In genomic region chr9:21988421-21989101, GRCm38 (mm10) we compare ENCODE assay signal across 8 mouse cellular contexts. TPM values are rescaled to one million over a fixed set of nuclear protein-coding genes. Genes with fewer than 3 reads are reported as not detected.
A peak's percentile ranks its signal among the peaks of the same experiment; 100 is the strongest.
DNase-seq lines count a peak whose midpoint lies in the region; ATAC-seq and TF ChIP-seq lines count a peak whose summit lies in the region.

No protein-coding gene starts in this region.

- ATAC-seq in embryonic facial prominence, embryonic 15.5 days (ENCODE audit: insufficient number of reproducible peaks, low FRiP score, low TSS enrichment, low read depth), result no peak
- ATAC-seq in stomach, embryonic 15.5 days (ENCODE audit: insufficient read depth, low FRiP score, low read depth), result peak; percentile 61

- H3K27me3 ChIP-seq in embryonic facial prominence, embryonic 15.5 days, result peaks cover 80% of the 10 kb centered on the region
- H3K27me3 ChIP-seq in stomach, embryonic 15.5 days (replicated peaks), result peaks cover 60% of the 10 kb centered on the region

- intact Hi-C loops in gastrocnemius, adult 2 months (cut with DNase I), result no loop called here
- intact Hi-C loops in gastrocnemius, postnatal 36 days (cut with DNase I), result no loop called here

- H3K36me3 ChIP-seq in embryonic facial prominence, embryonic 15.5 days, result no peaks in the 10 kb centered on the region
- no peaks in the 10 kb centered on the region for H3K36me3 ChIP-seq in stomach, embryonic 15.5 days

- TF ChIP-seq CTCF in gastrocnemius, adult 2 months (IDR thresholded peaks at IDR 0.05), result no peak

- H3K9me3 ChIP-seq in embryonic facial prominence, embryonic 15.5 days (replicated peaks), result no peaks in the 10 kb centered on the region
- H3K9me3 ChIP-seq in stomach, embryonic 15.5 days, result no peaks in the 10 kb centered on the region

- no peak overlapping the region for H3K27ac ChIP-seq in gastrocnemius, adult 2 months
- H3K27ac ChIP-seq in embryonic facial prominence, embryonic 15.5 days (replicated peaks), result no peak overlapping the region
- H3K27ac ChIP-seq in stomach, embryonic 15.5 days, result no peak overlapping the region

- WGBS in embryonic facial prominence, embryonic 15.5 days, result 1% methylated on average over 32 of the region's 32 CpGs
- WGBS in stomach, embryonic 15.5 days, result under 1% methylated on average over 32 of the region's 32 CpGs

- peak overlapping the region; percentile 61 for H3K4me2 ChIP-seq in embryonic facial prominence, embryonic 15.5 days (replicated peaks)
- peak overlapping the region; percentile 90 for H3K4me2 ChIP-seq in stomach, embryonic 15.5 days

- 0 out of 2 replicates have a peak overlapping the region, but pooled peaks have one; percentile 16 for H3K9ac ChIP-seq in embryonic facial prominence, embryonic 15.5 days
- H3K9ac ChIP-seq in stomach, embryonic 15.5 days, result no peak overlapping the region

- peak overlapping the region; percentile 78 for H3K4me3 ChIP-seq in gastrocnemius, adult 2 months
- peak overlapping the region; percentile 39 for H3K4me3 ChIP-seq in embryonic facial prominence, embryonic 15.5 days (replicated peaks)
- peak overlapping the region; percentile 49 for H3K4me3 ChIP-seq in stomach, embryonic 15.5 days (replicated peaks)

- no peak for DNase-seq in gastrocnemius, adult 2 months
- no peak for DNase-seq in gastrocnemius, postnatal 36 days
- peak; percentile 51 for DNase-seq in ZHBTc4 (ENCODE audit: low read depth, low spot score)
- DNase-seq in kidney, adult 9 months, result peak; percentile 85
- peak; percentile 11 for DNase-seq in lung, postnatal 25 days (ENCODE audit: low spot score)
- DNase-seq in right cerebral cortex, adult 18-20 months, result no peak

- peaks cover 22% of the 10 kb centered on the region for H3K4me1 ChIP-seq in embryonic facial prominence, embryonic 15.5 days
- H3K4me1 ChIP-seq in stomach, embryonic 15.5 days, result peaks cover 24% of the 10 kb centered on the region

RNA-seq across cellular contexts. Expression of gene Rgl3, which starts 0.7 kb away (rescaled TPM):
- under 1 TPM; 0.28 to 0.69 TPM for total RNA-seq in gastrocnemius, adult 2 months (2021)
- total RNA-seq in gastrocnemius, postnatal 36 days (2021), result under 1 TPM; 0.28 to 0.42 TPM
- 1.4 and 1.8 TPM in 2 replicates for polyA plus RNA-seq in embryonic facial prominence, embryonic 15.5 days (2015; fragmentation: Nextera tagmentation; extraction: Ambion mirVana)
- polyA plus RNA-seq in stomach, embryonic 15.5 days (2015; fragmentation: Nextera tagmentation; extraction: Ambion mirVana), result 5.0 TPM in 2 replicates

RNA-seq across cellular contexts. Expression of gene Ccdc151, which starts 13.9 kb away (rescaled TPM):
- not detected for total RNA-seq in gastrocnemius, adult 2 months (2021)
- total RNA-seq in gastrocnemius, postnatal 36 days (2021), result under 1 TPM in 1 of 2 experiments, not detected in 1; 0.25 TPM
- 5.8 and 11.3 TPM in 2 replicates for polyA plus RNA-seq in embryonic facial prominence, embryonic 15.5 days (2015; fragmentation: Nextera tagmentation; extraction: Ambion mirVana)
- 0.32 and 0.45 TPM in 2 replicates for polyA plus RNA-seq in stomach, embryonic 15.5 days (2015; fragmentation: Nextera tagmentation; extraction: Ambion mirVana)

RNA-seq across cellular contexts. Expression of gene Prkcsh, which starts 14.0 kb away (rescaled TPM):
- total RNA-seq in gastrocnemius, adult 2 months (2021), result 10 to 100 TPM; 27.8 to 32.6 TPM
- 10 to 100 TPM; 27.4 to 27.6 TPM for total RNA-seq in gastrocnemius, postnatal 36 days (2021)
- 116 and 118 TPM in 2 replicates for polyA plus RNA-seq in embryonic facial prominence, embryonic 15.5 days (2015; fragmentation: Nextera tagmentation; extraction: Ambion mirVana)
- 105 and 113 TPM in 2 replicates for polyA plus RNA-seq in stomach, embryonic 15.5 days (2015; fragmentation: Nextera tagmentation; extraction: Ambion mirVana)

RNA-seq across cellular contexts. Expression of gene Epor, which starts 25.3 kb away (rescaled TPM):
- under 1 TPM; 0.23 to 0.25 TPM for total RNA-seq in gastrocnemius, adult 2 months (2021)
- under 1 TPM; 0.23 to 0.59 TPM for total RNA-seq in gastrocnemius, postnatal 36 days (2021)
- 4.4 and 5.3 TPM in 2 replicates for polyA plus RNA-seq in embryonic facial prominence, embryonic 15.5 days (2015; fragmentation: Nextera tagmentation; extraction: Ambion mirVana)
- polyA plus RNA-seq in stomach, embryonic 15.5 days (2015; fragmentation: Nextera tagmentation; extraction: Ambion mirVana), result 8.5 and 14.7 TPM in 2 replicates

RNA-seq across cellular contexts. Expression of gene Swsap1, which starts 33.0 kb away (rescaled TPM):
- 1 to 10 TPM; 1.7 to 3.1 TPM for total RNA-seq in gastrocnemius, adult 2 months (2021)
- total RNA-seq in gastrocnemius, postnatal 36 days (2021), result 1 to 10 TPM; 1.4 to 2.2 TPM
- polyA plus RNA-seq in embryonic facial prominence, embryonic 15.5 days (2015; fragmentation: Nextera tagmentation; extraction: Ambion mirVana), result 5.8 and 6.5 TPM in 2 replicates
- polyA plus RNA-seq in stomach, embryonic 15.5 days (2015; fragmentation: Nextera tagmentation; extraction: Ambion mirVana), result 6.2 and 6.6 TPM in 2 replicates

Comparison
In these comparisons a context has a peak if more than half of its experiments do, and no peak if none do; other contexts are left out.
1. DNase-seq: peak in ZHBTc4 (single experiment), kidney, adult 9 months (single experiment) and lung, postnatal 25 days (single experiment); none in gastrocnemius, adult 2 months (single experiment), gastrocnemius, postnatal 36 days (0 of 2) and right cerebral cortex, adult 18-20 months (single experiment).
2. Peak in every context shown above with its lines, with median percentiles within 50 percentile points of each other: H3K4me3 ChIP-seq.